Mouse (Mus musculus): Measurements from ENCODE around the gene Oxt.
"Not testable (repeated sequence)": the region's sequence is repeated elsewhere in the genome, so short reads cannot be mapped to it uniquely, and the experiment has no call there.

The Oxt gene

DNA sequence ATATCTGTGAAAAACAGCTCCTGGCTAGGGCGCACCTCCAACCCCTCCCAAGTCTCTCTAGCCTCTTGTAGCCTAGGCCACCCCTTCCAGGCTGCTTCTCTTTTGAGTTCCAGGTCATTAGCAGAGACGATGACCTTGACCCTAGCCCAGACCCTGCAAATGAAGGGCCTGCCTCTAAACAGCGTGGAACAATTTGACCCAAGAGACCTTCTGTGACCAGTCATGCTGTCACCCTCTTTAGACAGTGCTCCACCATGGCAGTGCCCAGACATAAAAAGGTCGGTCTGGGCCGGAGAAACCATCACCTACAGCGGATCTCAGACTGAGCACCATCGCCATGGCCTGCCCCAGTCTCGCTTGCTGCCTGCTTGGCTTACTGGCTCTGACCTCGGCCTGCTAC lies at the start of gene Oxt:
TSS of gene Oxt (plus strand) at position 301 of the 400 bp plus-strand sequence.
- DNase-seq = no peak

DNA sequence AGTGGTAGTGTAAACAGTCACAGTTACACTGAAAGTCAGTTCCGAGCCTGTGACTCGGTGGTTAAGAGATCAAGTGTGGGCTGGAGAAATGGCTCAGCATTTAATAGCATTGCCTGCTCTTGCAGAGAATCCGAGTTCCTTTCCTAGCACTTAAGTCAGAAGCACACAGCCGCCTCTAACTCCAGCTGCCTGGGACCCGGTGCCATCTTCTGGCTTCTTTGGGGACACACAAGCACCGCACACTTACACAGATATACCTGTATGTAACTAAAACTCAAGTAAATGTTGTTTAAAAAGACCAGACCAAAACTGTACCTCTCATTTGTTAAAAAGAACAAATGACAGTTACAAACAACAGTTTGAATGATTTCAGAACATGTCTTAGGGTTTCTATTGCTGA lies 47.5 kb upstream of the Oxt start:
- DNase-seq = no peak

DNA sequence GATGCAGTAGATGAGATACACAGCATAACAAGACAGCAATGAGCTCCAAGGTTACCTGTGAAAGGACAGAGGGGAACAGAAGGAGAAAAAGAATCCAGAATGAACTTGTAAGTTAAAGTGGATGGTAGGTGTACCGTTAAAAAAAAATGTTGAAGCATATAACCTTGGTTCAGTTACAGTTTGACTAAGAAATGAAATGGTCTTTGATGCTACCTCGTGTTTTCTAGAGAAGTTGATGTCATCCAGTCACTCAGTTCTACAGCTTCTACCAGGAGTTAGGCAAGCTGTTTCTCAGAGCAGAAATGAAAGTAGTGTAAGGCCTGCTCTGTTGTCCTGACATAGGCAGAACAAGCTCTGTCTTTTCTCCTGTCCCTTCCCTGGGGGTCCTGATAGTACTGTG lies 46.7 kb upstream of the Oxt start:
- no peak for DNase-seq

DNA sequence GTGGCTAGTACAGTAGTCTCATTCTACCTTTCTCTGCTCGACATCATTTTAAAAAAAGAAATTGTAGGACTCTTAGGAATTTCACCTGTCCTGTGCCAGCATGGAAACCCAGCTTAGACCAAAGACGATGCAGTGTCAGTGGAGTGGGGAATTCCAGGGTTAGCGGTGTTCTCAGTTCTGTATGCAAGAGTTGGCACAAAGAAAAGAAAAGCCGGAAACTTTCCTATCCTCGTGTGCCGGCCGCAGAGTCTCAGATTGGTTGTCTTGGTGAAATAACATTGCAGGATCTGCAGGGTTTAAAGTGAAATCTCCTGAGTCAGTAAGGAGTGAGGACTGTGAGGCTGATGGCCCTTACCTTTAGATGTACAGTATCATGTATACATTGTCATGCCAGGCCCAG lies 46.0 kb upstream of the Oxt start:
- DNase-seq = no peak

DNA sequence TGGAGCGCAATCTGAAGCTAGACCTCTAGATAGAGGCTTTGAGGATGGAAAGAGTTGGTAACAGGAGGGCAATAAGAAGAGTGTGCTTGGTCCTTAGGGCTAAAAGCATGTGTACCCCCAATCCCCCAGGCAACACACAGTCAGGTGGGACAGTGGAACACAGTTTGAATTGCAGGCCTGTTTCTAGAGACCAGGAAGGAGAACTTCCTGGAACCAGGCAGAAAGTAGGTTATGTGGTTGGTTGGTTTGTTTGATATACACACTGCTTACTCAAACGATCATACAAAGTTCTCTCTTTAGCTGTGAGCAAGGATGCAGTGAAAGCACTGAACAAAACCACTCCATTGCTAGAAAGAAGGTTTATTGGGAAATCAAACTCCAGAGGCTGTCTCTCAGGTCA lies 43.8 kb upstream of the Oxt start:
- no peak for DNase-seq

DNA sequence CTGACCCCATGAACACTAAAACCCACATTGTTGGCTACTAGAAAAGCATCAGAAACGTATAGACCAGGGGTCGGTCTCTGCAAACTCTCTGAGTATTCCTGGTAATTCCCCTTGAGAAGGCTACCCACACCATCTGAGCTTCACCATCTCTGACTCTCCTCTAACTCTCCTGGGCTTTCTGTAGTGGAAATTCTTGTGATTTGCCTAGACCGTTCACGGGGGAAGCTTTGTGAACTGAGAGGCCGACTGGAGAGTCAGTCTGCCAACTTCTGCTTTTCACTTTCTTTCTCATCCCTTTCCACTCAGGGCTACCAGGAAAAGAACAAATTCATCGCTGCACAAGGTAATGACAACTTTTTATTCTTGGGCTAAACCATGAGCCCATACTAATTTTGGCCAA lies 41.0 kb upstream of the Oxt start:
- no peak for DNase-seq

DNA sequence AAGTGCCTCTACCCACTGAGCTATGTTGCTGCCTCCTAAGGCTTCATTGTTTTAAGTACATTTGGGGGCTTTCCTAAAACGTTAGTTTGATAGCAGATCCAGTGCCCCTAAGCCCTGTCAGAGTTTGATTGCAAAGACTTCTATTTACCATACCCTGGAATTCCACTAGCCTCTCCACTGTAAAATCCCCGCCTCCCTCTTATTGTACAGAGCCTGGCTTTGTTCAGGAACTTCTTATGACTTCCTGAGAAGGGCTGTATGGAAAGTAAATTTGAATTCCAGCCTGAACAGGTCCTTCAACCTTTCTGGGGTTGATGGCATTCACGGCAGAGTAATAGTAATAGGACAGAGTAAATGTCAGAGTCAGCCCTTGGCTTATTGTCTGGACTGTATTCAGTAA lies 39.1 kb upstream of the Oxt start:
- no peak for DNase-seq

DNA sequence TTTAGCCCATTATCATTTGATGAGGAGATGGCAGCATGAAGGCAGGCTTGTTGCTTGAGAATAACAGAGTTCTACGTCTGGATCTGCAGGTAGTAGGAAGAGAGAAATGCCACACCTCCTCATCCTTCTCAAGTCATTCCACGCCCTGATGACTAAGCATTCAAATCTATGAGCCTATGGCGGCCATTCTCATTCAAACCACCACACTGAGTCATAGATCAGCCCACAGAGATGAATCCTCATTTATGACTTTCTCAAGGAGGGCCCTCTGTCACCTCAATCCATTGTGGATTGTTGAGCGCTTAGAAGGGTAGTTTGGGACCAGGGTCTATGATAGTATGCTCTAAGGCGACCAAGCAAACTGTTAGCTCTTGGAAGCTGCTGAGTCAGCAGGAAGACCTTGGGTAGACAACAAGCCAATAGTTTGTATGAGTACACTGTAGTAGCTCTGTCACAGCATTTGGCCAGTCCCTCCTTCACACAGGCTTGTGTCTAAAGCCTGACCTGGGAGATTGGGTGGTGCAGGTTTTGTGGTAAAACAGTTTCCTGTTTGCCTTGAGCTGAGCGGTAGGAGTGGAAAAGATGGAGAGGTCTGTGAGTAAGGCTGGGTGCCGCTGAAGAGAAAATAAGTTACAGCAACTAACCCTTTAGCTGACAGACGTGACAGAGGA lies 37.0 kb upstream of the Oxt start:
- DNase-seq = no peak

DNA sequence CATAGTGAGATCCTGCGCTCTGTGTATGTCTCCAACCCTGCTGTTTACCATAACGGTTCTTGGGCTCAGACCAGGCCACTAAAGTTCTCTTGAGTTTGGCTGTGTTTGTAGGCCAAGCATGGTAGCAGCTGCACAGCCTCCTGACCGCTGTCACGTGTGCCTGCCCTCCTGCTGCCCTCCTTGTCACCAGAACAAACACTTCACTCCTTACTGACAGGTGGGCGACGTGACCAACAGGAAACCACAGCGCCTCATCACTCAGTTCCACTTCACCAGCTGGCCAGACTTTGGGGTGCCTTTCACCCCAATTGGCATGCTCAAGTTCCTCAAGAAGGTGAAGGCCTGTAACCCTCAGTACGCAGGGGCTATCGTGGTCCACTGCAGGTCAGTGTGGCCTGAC lies 35.7 kb upstream of the Oxt start:
- no peak for DNase-seq

DNA sequence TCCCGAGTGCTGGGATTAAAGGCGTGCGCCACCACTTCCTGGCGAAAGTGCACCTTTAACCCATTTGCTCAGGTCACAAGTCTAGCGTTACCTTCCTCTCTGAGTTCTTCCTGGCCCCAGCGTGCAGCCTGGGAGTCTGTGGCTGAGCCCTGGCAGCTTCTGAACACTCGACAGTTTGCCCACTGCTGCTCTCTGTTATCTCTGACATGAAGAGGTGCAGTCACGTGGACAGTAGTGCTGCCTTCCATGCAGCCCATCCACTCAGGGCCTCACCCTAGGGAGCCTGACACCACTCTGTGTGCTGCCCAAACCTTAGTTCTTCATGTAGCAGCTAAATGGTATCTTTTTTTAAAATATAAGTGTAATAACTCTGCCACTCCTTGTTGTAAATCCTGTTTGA lies 29.0 kb upstream of the Oxt start:
- no peak for DNase-seq

DNA sequence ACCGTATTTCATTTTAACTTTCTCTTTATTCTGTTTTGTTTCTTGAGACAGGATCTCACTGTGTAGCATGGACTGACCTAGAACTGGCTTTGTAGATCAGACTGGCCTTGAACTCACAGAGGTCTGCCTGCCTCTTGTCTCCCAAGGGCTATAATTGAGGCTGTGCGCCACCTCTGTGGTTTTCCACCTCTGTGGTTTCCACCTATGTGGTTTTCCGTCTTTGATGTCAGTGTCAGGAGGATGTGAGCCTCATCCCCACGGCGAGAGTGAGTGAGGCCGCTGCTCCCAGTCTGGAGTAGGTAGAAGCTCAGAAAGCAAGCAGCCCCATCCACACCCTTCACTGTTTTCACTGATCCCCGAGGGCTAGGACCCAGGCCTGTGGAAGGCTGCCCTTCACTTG lies 21.1 kb upstream of the Oxt start:
- DNase-seq = no peak

DNA sequence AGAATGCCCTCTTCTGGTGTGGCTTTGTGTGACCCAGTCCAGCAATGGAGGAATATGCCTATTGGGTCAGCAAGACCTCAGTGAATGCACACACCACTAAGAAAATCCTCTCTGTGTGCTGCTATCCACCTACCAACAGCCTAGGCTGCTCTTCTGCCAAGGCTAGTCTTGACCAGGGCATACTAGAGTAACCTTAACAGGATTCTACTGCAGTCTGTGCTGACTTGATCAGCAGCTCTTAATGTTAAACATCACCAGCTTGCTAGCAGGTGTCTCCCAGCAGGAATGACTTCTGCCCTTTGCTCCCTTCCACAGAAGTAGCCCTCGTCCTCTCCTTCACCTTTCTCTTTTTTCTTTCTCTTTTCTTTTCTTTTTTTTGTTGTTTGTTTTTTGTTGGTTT lies 19.7 kb upstream of the Oxt start:
- DNase-seq = no peak

DNA sequence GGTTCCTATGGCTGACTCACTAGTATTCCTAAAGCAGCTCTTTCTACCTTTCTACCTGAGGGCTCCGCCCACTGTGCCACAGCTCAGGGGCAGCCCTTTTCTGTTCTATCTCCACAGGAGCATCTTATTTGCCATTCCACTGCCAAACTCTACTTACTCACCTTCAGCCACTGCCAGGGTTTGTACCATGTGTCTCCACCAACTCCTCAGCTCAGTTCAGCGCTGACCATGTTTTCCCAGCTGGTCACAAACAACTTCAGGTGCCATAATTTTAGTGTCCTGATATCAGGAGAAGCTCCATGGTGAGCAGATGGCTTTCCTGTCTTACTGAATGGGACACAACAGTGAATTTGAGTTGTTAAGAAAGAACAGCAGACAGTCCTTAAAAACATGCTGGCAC lies 18.5 kb upstream of the Oxt start:
- no peak for DNase-seq

DNA sequence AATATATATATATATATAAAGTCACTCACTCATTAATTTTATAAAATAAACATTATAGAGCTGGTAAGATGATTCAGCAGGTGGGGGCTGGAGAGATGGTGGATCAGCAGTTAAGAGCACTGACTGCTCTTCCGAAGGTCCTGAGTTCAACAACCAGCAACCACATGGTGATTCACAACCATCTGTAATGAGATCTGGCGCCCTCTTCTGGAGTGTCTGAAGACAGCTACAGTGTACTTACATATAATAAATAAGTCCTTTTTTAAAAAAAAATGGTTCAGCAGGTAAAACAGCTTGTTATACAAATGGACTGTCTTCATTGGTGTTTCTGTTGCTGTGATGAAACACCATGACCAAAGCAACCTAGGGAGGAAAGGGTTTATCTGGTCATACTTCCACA lies 18.0 kb upstream of the Oxt start:
- DNase-seq = no peak

DNA sequence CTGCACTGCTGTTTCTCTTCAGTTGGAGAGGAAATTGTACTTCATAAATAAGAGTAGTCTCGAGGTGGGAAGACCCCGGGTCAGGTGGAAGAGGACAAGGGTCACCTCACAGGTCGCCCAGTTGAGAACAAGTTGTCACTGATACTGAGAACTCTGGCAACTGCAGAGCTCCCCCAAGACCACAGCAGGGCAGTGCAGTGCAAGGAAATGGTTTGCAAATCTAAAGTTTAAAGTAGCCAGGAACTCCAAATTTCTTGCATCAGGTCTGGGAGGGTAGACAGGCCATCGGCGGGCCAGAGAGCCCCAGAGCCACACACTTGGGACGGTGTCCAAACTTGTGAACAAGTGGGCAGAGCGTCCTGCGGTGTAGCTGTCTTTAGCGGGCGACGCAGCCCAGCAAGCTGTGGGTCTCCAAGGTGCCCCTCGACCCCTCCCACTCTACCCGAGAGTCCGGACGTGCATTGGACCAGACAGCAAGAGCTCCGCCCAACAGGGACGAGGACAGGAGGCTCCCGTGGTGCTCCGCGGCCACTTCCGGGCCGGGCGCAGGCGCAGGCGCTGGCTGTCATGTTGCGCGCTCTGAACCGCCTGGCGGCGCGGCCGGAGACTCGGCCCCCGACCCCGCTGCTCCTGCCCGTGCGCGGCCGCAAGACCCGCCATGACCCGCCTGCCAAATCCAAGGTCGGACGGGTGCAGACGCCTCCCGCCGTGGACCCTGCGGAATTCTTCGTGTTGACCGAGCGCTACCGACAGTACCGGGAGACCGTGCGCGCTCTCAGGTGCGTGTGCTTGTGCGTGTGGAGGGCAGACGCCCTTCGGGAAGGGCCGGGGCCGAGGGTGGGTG lies 12.5 kb upstream of the Oxt start, which contains the start of gene Mrps26:
TSS of gene Mrps26 (plus strand) at position 531 of the 844 bp plus-strand sequence.
- peak; percentile 100 for DNase-seq

DNA sequence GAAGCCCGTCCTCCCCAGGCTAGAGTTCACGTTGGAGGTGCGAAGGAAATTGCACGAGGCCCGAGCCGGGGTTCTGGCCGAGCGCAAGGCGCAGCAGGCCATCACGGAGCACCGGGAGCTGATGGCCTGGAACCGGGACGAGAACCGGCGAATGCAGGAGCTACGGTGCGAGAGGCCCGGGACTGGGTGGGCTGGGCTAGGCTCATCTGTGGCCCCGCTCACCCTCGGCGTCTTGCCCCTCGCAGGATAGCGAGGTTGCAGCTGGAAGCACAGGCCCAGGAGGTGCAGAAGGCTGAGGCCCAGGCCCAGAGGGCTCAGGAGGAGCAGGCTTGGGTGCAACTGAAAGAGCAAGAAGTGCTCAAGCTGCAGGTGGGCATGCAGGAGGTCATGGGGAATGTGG lies 11.9 kb upstream of the Oxt start:
- peak; percentile 93 for DNase-seq

DNA sequence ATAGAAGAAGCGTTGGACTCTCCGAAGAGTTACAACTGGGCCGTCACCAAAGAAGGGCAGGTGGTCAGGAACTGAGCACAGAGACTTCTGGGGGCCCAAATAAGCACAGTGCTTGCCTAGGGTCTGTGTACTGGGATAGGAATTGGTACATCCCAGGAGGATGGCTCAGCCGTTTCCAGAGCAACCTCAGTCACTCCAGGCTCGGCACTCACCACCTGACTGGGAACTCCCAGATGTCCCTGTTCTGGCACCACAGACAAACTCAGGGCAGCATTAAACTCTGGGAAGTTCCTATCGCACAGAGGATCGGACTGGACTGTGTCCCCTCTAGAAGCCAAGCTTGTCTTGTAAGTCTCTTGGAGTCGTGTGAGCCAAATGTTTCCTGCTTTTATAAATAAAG lies 11.0 kb upstream of the Oxt start:
- DNase-seq = no peak

DNA sequence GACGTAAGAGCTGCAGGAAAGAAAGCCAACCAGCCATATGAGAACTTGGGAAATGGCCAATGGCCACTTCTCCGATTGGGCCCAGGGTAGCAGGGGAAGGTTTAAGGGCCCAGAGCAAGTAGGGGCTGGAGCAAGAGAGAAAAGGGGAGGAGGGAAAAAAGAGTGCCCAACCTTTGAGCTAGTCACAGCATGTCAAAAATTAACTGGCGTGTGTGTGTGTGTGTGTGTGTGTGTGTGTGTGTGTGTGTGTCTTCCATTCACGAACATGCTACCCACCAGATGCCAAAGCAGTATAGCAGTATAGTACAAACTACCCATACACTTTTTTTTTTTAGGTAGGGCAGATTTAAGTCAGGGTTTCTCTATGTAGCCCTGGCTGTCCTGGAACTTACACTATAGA lies 7.1 kb upstream of the Oxt start:
- no peak for DNase-seq

DNA sequence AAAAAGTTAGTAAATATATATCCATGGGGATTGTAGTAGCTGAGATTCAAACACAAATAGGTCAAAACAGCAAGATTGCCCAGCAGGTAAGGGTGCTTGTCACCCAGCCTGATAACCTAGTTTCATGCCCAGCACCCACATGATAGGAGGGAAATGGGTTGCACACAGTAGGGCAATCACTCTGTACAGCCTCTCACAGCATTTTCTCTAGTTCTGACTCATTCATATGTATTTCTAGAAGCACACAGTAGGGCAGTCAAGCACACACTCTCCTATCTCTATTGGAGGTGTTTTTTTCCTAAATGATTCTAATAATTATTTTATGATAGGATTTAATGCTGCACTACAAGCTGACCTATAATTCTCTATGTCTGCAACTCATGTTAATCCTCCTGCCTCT lies 6.0 kb upstream of the Oxt start:
- no peak for DNase-seq

DNA sequence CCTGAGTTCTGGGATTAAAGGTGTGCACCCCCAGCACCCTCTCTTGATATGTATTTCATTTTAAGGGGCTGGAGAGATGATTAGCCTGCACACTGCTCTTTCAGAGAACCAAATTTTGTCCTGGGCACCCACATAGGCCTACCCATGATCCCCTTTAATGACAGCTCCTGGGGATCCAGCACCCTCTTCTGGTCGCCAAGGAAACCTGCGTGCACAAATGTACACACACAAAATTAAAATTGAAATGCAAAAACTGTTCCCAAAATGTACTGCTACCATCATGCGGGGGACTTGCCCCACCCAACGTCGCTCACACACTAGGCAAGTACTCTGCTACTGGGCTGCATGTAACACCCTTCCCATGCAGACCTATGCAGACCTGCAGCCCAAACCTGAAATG lies 1.0 kb upstream of the Oxt start:
- no peak for DNase-seq

DNA sequence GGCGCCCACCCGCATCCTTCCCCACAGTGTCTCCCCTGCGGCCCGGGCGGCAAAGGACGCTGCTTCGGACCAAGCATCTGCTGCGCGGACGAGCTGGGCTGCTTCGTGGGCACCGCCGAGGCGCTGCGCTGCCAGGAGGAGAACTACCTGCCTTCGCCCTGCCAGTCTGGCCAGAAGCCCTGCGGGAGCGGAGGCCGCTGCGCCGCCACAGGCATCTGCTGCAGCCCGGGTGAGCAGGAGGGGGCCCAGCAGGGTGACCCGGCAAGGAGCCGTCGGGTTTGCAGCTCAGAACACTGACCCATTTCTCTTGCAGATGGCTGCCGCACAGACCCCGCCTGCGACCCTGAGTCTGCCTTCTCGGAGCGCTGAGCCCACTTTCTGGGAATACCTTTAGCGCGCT lies 591 bp downstream of the Oxt start:
- not testable (repeated sequence) for DNase-seq

DNA sequence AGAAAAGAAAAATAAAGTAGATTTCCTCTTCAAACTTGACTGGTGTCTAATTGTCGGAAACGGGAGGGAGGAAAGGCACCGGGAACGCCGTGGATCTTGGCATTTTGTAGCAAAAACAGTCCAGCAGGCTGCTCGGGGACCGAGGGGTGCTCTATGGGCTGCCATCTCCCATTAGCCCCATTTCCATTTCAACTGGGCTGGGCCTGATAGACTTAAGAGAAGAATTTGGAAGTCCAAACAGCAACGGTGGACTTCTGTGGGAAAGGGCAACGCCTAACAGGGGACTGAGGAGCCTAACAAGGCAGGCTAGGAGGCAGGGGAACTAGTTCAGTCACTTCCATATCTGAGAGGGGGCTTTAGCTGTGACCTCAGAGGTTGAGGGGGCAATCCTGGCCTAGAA lies 1.0 kb downstream of the Oxt start:
- no peak for DNase-seq

DNA sequence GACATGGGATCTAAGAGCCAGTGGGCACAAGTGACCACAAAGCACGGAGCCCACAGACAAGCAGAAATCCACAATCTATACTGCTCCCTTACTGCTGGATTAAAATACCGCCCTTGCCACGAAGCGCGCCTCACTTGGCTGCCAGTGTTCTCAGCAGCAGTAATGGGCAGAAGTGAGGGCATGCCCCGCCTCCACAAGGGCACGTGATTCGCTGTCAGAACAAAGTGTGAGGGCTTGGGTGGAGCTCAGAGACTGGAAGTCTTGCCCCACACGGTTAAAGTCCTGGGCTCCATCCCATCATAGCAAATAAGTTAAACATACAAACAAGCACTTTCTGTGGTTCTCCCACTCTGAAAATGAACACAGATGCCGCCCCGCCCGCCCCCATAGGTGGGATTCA lies 1.7 kb downstream of the Oxt start:
- peak; percentile 92 for DNase-seq

DNA sequence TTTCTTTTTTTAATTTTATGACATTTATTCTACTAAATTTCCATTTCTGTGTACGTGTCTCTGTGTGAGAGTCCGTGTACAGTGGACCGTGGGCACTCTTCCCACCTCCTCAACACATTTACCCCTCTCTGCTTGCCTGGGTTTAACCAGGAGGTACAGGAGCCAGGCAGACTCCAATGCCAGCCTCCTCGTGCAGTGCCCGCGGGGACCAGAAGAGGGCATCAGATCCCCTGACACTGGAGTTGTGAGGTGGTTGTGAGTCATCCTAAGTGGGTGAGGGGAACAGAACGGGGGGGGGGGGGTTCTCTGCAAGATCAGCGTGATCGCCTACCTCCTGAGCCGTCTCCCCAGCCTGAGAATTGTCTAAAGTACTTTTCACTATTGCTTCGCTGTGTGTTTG lies 2.2 kb downstream of the Oxt start:
- no peak for DNase-seq

DNA sequence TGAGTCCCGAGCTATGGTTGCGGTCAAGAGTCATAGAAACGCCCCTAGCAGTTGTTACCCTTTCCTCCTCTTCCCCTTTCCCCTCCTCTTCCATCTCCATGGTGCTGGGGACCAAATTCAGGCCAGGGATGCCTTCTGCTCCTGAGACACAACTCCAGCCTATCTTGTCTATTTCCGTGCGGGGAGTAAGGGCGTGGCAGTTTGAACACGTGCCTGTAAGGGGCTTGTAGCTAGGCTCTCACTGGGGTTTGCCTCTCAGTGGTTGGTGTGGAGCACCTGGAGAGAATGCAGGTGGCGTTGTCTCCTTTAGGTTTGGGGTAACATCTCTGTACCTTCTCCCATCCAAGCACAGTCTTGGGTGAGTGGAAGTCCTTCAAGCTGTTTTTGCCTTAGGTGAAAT lies 3.8 kb downstream of the Oxt start:
- DNase-seq = no peak

All from heart, adult 11 months (tissue).